Mouse (Mus musculus) layer of hippocampus, adult 11-12 months (tissue): ENCODE results near the gene Celf2.

Experiments used
- DNase-seq: peaks from one replicate; pipeline ENCODE4 v3.0.0; 2022; ENCODE audit warnings: low spot score

Celf2 gene

GRCm38 (mm10) chr2:7260186-7260585, 249.2 kb downstream of the Celf2 start:
- no peak for DNase-seq

GRCm38 (mm10) chr2:7259616-7260015, 249.7 kb downstream of the Celf2 start:
- DNase-seq = no peak

- peak; percentile 70 for DNase-seq
These were observed 253.3 kb downstream of the Celf2 start for GRCm38 (mm10) chr2:7256023-7256422.

GRCm38 (mm10) chr2:7255386-7255785, 254.0 kb downstream of the Celf2 start:
- no peak for DNase-seq

- no peak for DNase-seq
These were observed 259.0 kb downstream of the Celf2 start for GRCm38 (mm10) chr2:7250314-7250713.

GRCm38 (mm10) chr2:7249002-7249401, 260.4 kb downstream of the Celf2 start:
- no peak for DNase-seq

- DNase-seq = no peak
These were observed 263.2 kb downstream of the Celf2 start for GRCm38 (mm10) chr2:7245958-7246774.

GRCm38 (mm10) chr2:7242139-7242538, 267.2 kb downstream of the Celf2 start:
- no peak for DNase-seq

GRCm38 (mm10) chr2:7241523-7241941, 267.8 kb downstream of the Celf2 start:
- DNase-seq = peak; percentile 33

GRCm38 (mm10) chr2:7237283-7237682, 272.1 kb downstream of the Celf2 start:
- DNase-seq = no peak

- DNase-seq = no peak
These were observed 272.9 kb downstream of the Celf2 start for GRCm38 (mm10) chr2:7236452-7236851.

GRCm38 (mm10) chr2:7235059-7235741, 274.2 kb downstream of the Celf2 start:
- peak; percentile 71 for DNase-seq

- DNase-seq = peak; percentile 35
These were observed 274.8 kb downstream of the Celf2 start for GRCm38 (mm10) chr2:7234587-7234986.

GRCm38 (mm10) chr2:7233411-7233810, 276.0 kb downstream of the Celf2 start:
- DNase-seq = no peak

GRCm38 (mm10) chr2:7226785-7227184, 282.6 kb downstream of the Celf2 start:
- DNase-seq = no peak

GRCm38 (mm10) chr2:7224346-7225071, 284.9 kb downstream of the Celf2 start:
- no peak for DNase-seq

GRCm38 (mm10) chr2:7223538-7223937, 285.8 kb downstream of the Celf2 start:
- no peak for DNase-seq

- DNase-seq = no peak
These were observed 286.5 kb downstream of the Celf2 start for GRCm38 (mm10) chr2:7222886-7223285.

GRCm38 (mm10) chr2:7221856-7222255, 287.5 kb downstream of the Celf2 start:
- DNase-seq = no peak

- no peak for DNase-seq
These were observed 291.3 kb downstream of the Celf2 start for GRCm38 (mm10) chr2:7218101-7218500.

- no peak for DNase-seq
These were observed 301.5 kb downstream of the Celf2 start for GRCm38 (mm10) chr2:7207691-7208504.

GRCm38 (mm10) chr2:7193413-7193812, 315.9 kb downstream of the Celf2 start:
- DNase-seq = peak; percentile 31
